Mouse (Mus musculus) heart, embryonic 11.5 days (tissue): Measurements from ENCODE around the gene Tppp3. TPM values are rescaled to one million over a fixed set of nuclear protein-coding genes. Genes with fewer than 3 reads are reported as not detected.
A peak's percentile ranks its signal among the peaks of the same experiment; 100 is the strongest.

ENCODE experiments used
- ATAC-seq: fragments of 200-750 bp; cut with Nextera tagmentation; replicated peaks from 2 replicates; pipeline ENCODE4 v1.8.0; 2017; ENCODE audit warnings: moderate library complexity; ENCODE audit not compliant: insufficient number of reproducible peaks, low FRiP score, low TSS enrichment
- H3K27ac ChIP-seq: fragments of 300-500 bp; sonication (generic); 2 replicates; pipeline ENCODE4 v1.5.1; 2014; ENCODE audit warnings: mild to moderate bottlenecking, low read depth, low read length
- H3K27me3 ChIP-seq: fragments of 300-500 bp; sonication (generic); 2 replicates; pipeline ENCODE4 v1.6.1; 2014; ENCODE audit warnings: mild to moderate bottlenecking, low read length, mixed read lengths; ENCODE audit not compliant: control insufficient read depth, insufficient read depth
- H3K36me3 ChIP-seq: fragments of 300-500 bp; sonication (generic); 2 replicates; pipeline ENCODE4 v1.6.1; 2014; ENCODE audit warnings: mild to moderate bottlenecking, low read length, moderate library complexity, mixed read lengths; ENCODE audit not compliant: control insufficient read depth, insufficient read depth
- H3K4me1 ChIP-seq: fragments of 300-500 bp; sonication (generic); 2 replicates; pipeline ENCODE4 v1.6.1; 2014; ENCODE audit warnings: low read length; ENCODE audit not compliant: control insufficient read depth, insufficient read depth
- H3K4me2 ChIP-seq: fragments of 300-500 bp; sonication (generic); 2 replicates; pipeline ENCODE4 v1.6.1; 2014; ENCODE audit warnings: mild to moderate bottlenecking, moderate library complexity
- H3K4me3 ChIP-seq: fragments of 300-500 bp; sonication (generic); 2 replicates; pipeline ENCODE4 v1.5.1; 2014; ENCODE audit warnings: low read depth, low read length
- H3K9ac ChIP-seq: fragments of 300-500 bp; sonication (generic); 2 replicates; pipeline ENCODE4 v1.6.1; 2014; ENCODE audit warnings: mild to moderate bottlenecking, low read depth, low read length, moderate library complexity
- H3K9me3 ChIP-seq: fragments of 300-500 bp; sonication (generic); replicated peaks from 2 replicates; pipeline ENCODE4 v1.6.1; 2016; ENCODE audit warnings: low read length; ENCODE audit not compliant: control insufficient read depth
- WGBS: fragments of 180-500 bp; shearing (Covaris S2); extraction: QIAGEN DNeasy Blood & Tissue Kit; methylation state at CpG from one replicate; pipeline ENCODE4 v1.1.7; 2014; ENCODE audit not compliant: insufficient replicate concordance; 5-methylcytosine and 5-hydroxymethylcytosine counted together
- polyA plus RNA-seq: library from polyadenylated mRNA; unstranded; fragments of >200 nt; fragmentation: Nextera tagmentation; extraction: Ambion mirVana; gene quantifications from 2 replicates; pipeline ENCODE4 v1.2.1, GENCODE M21; 2014

The Tppp3 gene
- polyA plus RNA-seq, 1 experiment from 2014 or later = 21.1 TPM

DNA sequence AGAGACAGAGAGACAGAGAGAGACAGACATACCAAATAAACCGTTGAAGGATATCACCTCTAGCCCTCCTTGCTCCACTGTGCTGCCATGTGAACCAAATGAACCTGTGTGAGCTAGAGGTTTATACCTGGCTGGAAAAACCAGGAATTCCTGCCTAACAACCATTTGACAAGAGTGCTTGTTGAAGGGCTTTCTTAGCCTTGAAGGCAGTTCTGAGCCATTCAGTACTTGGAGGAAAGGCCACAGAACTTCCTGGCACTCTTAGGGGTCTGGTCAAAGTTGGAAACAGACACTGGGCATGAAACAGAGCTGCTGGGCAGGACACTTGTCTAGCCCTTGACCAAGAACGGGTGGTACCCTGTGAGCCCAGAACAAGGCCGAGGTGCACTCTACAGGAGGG lies 23.2 kb upstream of the Tppp3 start:
- H3K27me3 ChIP-seq = no peaks in the 10 kb centered on the region
- no peak for ATAC-seq
- H3K27ac ChIP-seq = no peak overlapping the region
- H3K36me3 ChIP-seq = no peaks in the 10 kb centered on the region
- no peak overlapping the region for H3K4me2 ChIP-seq
- no peak overlapping the region for H3K4me3 ChIP-seq
- H3K9ac ChIP-seq = no peak overlapping the region
- WGBS = 75% methylated on average over 3 of the region's 3 CpGs
- H3K4me1 ChIP-seq = 0 out of 2 replicates have a peak, but pooled peaks cover 4% of the 10 kb centered on the region
- H3K9me3 ChIP-seq = no peaks in the 10 kb centered on the region

DNA sequence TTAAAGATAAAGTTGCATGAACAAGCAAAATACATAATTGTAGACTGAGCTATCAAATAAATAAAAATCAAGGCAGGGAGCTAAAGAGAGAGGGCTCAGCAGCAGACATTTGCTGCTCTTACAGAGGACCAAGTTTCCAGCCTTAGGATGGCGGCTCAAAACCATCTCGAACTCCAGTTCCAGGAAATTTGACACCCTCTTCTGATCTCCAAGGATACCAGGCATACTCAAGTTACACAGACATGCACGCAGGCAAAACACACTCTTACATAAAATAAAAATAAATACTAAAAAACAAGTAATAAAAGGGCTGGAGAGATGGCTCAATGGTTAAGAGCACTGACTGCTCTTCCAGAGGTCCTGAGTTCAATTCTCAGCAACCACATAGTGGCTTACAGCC lies 22.2 kb upstream of the Tppp3 start:
- WGBS = 37% methylated on average over 3 of the region's 3 CpGs
- no peak overlapping the region for H3K4me2 ChIP-seq
- H3K27me3 ChIP-seq = no peaks in the 10 kb centered on the region

DNA sequence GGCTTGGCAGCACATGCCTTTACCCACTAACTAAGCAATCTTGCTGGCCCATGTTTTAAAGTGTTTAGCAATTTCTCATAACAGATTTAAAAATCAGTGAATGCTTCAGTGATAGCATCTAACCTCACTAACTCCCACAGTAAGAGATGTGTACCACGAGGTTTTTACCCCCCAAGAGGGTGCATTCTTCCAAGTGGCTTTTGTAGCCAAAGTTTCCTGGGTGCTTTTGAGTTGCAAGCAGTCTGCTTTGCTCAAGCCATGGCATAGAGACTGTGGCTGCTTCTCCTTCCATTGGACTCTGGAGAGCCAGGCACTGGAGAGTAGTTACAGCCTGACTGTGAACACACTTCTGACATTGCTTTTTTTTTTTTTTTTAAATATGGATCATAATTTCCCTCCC lies 18.0 kb upstream of the Tppp3 start:
- no peak for ATAC-seq
- Histone ChIP-seq H3K9ac (no peak overlapping the region), H3K27me3 (no peaks in the 10 kb centered on the region), H3K4me2 (no peak overlapping the region), H3K36me3 (no peaks in the 10 kb centered on the region; the same call in 1 of the 2 replicates), H3K27ac (no peak overlapping the region), H3K9me3 (no peaks in the 10 kb centered on the region), H3K4me3 (no peak overlapping the region), H3K4me1 (no peaks in the 10 kb centered on the region)
- WGBS = 41% methylated on average over 1 of the region's 1 CpGs

More for the DNA sequence above, 22.2 kb upstream of the Tppp3 start:
- Histone ChIP-seq H3K36me3 (no peaks in the 10 kb centered on the region), H3K4me3 (no peak overlapping the region), H3K27ac (no peak overlapping the region), H3K9me3 (no peaks in the 10 kb centered on the region), H3K4me1 (0 out of 2 replicates have a peak, but pooled peaks cover 4% of the 10 kb centered on the region), H3K9ac (no peak overlapping the region)
- no peak for ATAC-seq

DNA sequence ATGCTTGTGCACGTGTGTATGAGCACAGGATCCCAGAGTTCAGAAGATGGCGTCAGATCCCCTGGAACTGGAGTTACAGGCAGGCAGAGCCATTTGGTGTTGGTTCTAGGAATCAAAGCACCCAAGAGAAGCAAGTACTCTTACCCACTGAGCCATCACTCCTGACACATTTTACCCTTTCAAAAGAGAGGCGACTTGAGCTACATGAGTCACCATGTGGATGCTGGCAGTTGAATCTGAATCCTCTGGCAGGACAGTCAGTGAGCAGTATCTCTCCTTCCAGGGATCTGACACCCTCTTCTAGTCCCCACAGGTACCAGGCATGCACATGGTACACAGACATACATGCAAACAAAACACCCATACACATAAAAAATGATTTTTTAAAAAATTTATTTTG lies 16.8 kb upstream of the Tppp3 start:
- Histone ChIP-seq H3K4me2 (no peak overlapping the region), H3K9me3 (no peaks in the 10 kb centered on the region), H3K27ac (no peak overlapping the region), H3K27me3 (no peaks in the 10 kb centered on the region), H3K4me1 (no peaks in the 10 kb centered on the region; the same call in 1 of the 2 replicates), H3K4me3 (no peak overlapping the region), H3K36me3 (no peaks in the 10 kb centered on the region; the same call in 1 of the 2 replicates), H3K9ac (no peak overlapping the region)
- no peak for ATAC-seq
- WGBS = 54% methylated on average over 3 of the region's 3 CpGs

DNA sequence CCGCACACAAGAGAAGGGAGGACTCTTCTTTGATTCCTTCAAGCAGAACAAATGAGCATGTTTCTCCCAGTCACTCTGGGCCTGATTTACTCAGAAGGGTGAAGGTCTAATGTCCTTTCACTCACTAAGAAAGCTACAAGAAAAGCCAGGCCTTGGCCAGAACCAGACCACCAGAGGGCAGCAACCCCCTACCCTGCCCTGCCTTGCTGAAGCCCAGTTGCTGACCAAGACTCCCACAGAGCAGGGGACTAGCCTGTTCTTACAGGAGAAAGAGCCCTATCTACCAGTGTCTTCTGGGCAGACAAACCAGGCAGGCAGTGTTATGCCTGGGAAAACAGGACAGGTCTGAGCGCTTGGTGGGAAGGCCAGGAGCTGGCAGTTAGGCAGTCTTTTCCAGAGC lies 13.1 kb upstream of the Tppp3 start:
- Histone ChIP-seq H3K4me2 (no peak overlapping the region), H3K27me3 (no peaks in the 10 kb centered on the region), H3K4me3 (no peak overlapping the region), H3K9ac (no peak overlapping the region), H3K4me1 (peaks cover 6% of the 10 kb centered on the region), H3K9me3 (no peaks in the 10 kb centered on the region), H3K27ac (no peak overlapping the region), H3K36me3 (no peaks in the 10 kb centered on the region; the same call in 1 of the 2 replicates)
- 0 out of 2 replicates have a peak, but pooled peaks have one; percentile 33 for ATAC-seq
- 26% methylated on average over 2 of the region's 2 CpGs for WGBS

DNA sequence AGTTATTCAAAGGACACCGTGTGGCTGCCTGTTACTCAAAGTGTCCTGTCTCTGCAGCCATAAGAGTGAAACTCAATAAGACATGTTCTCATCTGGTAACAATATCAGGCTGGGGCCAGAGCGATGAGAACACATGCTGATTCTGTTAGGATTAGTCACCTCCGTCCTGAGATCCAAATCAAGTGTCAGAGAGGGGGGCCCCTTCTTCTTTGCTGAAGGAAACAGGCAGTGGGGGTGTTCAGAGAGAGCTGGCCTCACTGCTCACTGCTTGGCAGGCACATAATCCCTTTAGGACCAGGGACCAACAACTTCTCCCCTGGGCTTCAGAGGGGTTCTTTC lies 12.7 kb upstream of the Tppp3 start:
- Histone ChIP-seq H3K9me3 (no peaks in the 10 kb centered on the region), H3K36me3 (no peaks in the 10 kb centered on the region; the same call in 1 of the 2 replicates), H3K27me3 (no peaks in the 10 kb centered on the region), H3K4me3 (no peak overlapping the region), H3K27ac (no peak overlapping the region), H3K4me2 (no peak overlapping the region), H3K9ac (no peak overlapping the region), H3K4me1 (peaks cover 6% of the 10 kb centered on the region)
- no peak for ATAC-seq
- WGBS = 52% methylated on average over 3 of the region's 3 CpGs

DNA sequence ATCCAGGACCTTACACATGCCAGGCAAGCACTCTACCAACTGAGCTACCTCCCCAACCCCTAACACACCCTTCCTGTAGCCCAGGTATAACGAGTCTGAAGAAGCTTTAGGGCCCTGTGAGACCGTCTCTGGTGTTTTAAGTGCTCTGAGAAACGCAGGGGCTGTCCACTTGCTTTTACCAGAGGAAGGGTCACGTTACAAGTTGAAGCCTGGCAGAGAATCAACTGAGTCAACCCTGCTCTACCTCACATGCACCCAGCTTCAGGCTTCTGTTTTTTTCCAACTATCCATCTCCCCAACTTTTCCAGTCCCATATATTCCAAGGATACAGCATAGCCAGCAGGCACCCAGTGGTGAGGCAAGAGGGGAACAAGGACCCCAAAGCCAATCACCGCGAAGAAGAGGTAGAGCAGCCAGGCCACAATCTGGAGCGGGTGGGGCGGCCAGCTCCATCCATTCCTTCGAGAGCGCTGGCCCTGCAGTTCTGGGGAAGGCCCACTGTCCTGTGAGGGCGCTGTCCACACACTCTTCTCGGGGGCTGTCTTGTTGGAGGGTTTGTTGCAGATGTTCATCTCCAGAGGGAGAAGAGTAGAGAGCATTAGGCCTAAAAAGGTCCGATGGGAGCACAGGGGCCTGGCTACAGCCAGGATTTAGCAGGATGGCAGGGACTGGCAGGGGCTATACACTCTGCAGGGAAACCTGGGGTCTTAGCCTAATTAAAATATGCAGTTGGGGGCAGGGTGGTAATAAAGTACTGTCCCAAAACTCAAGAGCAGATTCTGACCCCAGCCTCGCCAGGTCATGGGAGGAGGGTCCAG lies 12.1 kb upstream of the Tppp3 start:
- no peak for ATAC-seq
- no peak overlapping the region for H3K27ac ChIP-seq
- H3K4me3 ChIP-seq = no peak overlapping the region
- H3K9me3 ChIP-seq = no peaks in the 10 kb centered on the region
- H3K36me3 ChIP-seq = no peaks in the 10 kb centered on the region; the same call in 1 of the 2 replicates
- 30% methylated on average over 14 of the region's 14 CpGs for WGBS
- H3K4me2 ChIP-seq = no peak overlapping the region
- H3K27me3 ChIP-seq = no peaks in the 10 kb centered on the region
- H3K9ac ChIP-seq = no peak overlapping the region
- H3K4me1 ChIP-seq = peaks cover 6% of the 10 kb centered on the region

DNA sequence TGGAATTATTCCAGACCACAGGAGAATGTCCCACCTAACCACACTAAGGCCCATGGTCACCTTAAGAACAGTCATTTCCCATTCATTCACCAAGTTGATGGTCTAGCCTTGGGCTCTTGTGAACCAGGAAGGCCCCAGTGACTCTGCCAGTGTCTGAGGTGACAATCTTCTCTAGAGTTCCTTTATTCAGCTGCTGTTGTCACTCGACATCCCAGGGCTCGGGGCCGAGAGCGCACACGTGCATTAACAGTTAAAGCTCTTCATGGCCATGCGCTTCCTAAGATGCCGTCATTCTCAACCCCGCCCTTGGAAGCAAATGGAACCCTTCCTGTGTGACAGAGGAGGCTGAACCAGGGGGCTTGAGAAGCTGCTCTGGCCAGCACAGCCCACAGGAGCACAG lies 10.8 kb upstream of the Tppp3 start:
- Histone ChIP-seq H3K9me3 (no peaks in the 10 kb centered on the region), H3K27me3 (no peaks in the 10 kb centered on the region), H3K4me2 (no peak overlapping the region), H3K27ac (no peak overlapping the region), H3K4me1 (peaks cover 14% of the 10 kb centered on the region), H3K9ac (no peak overlapping the region), H3K4me3 (no peak overlapping the region), H3K36me3 (no peaks in the 10 kb centered on the region; the same call in 1 of the 2 replicates)
- 75% methylated on average over 8 of the region's 8 CpGs for WGBS
- ATAC-seq = no peak

DNA sequence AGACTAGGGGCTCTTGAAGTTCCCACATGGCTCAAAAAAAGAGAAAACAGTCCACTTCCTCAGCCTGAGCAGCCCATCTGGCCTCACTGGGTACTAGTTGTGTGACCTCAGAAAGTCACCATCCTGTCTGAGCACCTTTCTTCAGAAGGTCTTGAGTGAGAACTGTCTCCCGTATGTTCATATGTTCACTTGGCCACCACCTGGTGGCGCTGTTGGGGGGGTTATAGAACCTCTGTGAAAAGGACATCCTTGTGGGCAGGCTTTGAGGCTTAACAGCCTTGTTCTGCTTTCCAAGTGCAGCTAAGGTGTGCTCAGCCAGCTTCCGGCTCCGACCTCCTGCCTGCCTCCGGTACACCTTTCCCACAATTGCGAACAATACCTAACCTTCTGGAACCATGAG lies 10.1 kb upstream of the Tppp3 start:
- H3K27me3 ChIP-seq = no peaks in the 10 kb centered on the region
- no peak overlapping the region for H3K4me2 ChIP-seq
- WGBS = 72% methylated on average over 6 of the region's 6 CpGs
- peaks cover 19% of the 10 kb centered on the region for H3K4me1 ChIP-seq
- H3K27ac ChIP-seq = peak overlapping the region; percentile 57
- H3K9me3 ChIP-seq = no peaks in the 10 kb centered on the region
- no peak for ATAC-seq
- no peaks in the 10 kb centered on the region; the same call in 1 of the 2 replicates for H3K36me3 ChIP-seq
- no peak overlapping the region for H3K9ac ChIP-seq
- no peak overlapping the region for H3K4me3 ChIP-seq
